Mouse (Mus musculus) spleen, adult 2 months (tissue): ENCODE data around the gene Olfr66.

Source experiments
- CTCF ChIP-seq: fragments of 200-500 bp; IDR thresholded peaks from 2 replicates; pipeline ENCODE4 v1.5.1; 2011; ENCODE audit warnings: mild to moderate bottlenecking, inconsistent platforms; ENCODE audit not compliant: insufficient read depth, insufficient read length, insufficient replicate concordance; ENCODE audit errors: extremely low read depth
- POLR2A ChIP-seq: fragments of 200-500 bp; IDR thresholded peaks from 2 replicates; pipeline ENCODE4 v1.6.1; 2011; ENCODE audit warnings: low read depth, low read length, inconsistent platforms

- no peak for TF ChIP-seq CTCF
- TF ChIP-seq POLR2A, result no peak
Observed at GRCm38 (mm10) chr7:103865716-103866115, 20.3 kb downstream of the Olfr66 start.
